Mouse (Mus musculus) liver, adult 2 months (tissue): ENCODE measurements around the gene Acd.
A peak's percentile ranks its signal among the peaks of the same experiment; 100 is the strongest.

Experiments
- CTCF ChIP-seq: fragments of 200-500 bp; IDR thresholded peaks from 2 replicates; pipeline ENCODE4 v1.5.1; 2011; ENCODE audit warnings: low read depth, low read length, control low read depth
- POLR2A ChIP-seq: fragments of 200-500 bp; IDR thresholded peaks from 2 replicates; pipeline ENCODE4 v1.6.1; 2011; ENCODE audit warnings: low read length, control low read depth; ENCODE audit not compliant: insufficient read depth; ENCODE audit errors: extremely low read depth

GRCm38 (mm10) chr8:105685796-105686308, 15.1 kb downstream of the Acd start, which contains the start of gene Carmil2:
- TF ChIP-seq CTCF (peak; percentile 88), POLR2A (no peak)
